Mouse (Mus musculus): ENCODE measurements around the gene Ahsg. TPM values are rescaled to one million over a fixed set of nuclear protein-coding genes. Genes with fewer than 3 reads are reported as not detected.
"Not testable (repeated sequence)": the region's sequence is repeated elsewhere in the genome, so short reads cannot be mapped to it uniquely, and the experiment has no call there.

The Ahsg gene
- polyA plus RNA-seq, 1 experiment from 2014 or later: not detected

- H3K27me3 ChIP-seq (ENCODE audit: control insufficient read depth, insufficient read depth, low read length): no peaks in the 10 kb centered on the region
- no peak overlapping the region for H3K27ac ChIP-seq
- WGBS: 92% methylated on average over 4 of the region's 4 CpGs
- no peak for DNase-seq (ENCODE audit: low spot score)
- no peak overlapping the region for H3K4me3 ChIP-seq (replicated peaks; ENCODE audit: low read length)
- no peaks in the 10 kb centered on the region for H3K36me3 ChIP-seq (replicated peaks; ENCODE audit: control insufficient read depth, insufficient read depth)
- H3K4me2 ChIP-seq (replicated peaks): no peak overlapping the region
- no peak overlapping the region for H3K9ac ChIP-seq
- no peak for ATAC-seq (ENCODE audit: low FRiP score)
- H3K4me1 ChIP-seq (replicated peaks; ENCODE audit: control insufficient read depth, insufficient read depth, low read length): no peaks in the 10 kb centered on the region
- no peaks in the 10 kb centered on the region for H3K9me3 ChIP-seq (ENCODE audit: control insufficient read depth, low read length)
Measured at GRCm38 (mm10) chr16:22922433-22922832, 31.4 kb downstream of the Ahsg start.

GRCm38 (mm10) chr16:22929575-22929974 lies 38.5 kb downstream of the Ahsg start:
- DNase-seq (ENCODE audit: low spot score): peak; percentile 48
- Histone ChIP-seq H3K9ac (no peak overlapping the region), H3K4me1 (replicated peaks; ENCODE audit: control insufficient read depth, insufficient read depth, low read length) (no peaks in the 10 kb centered on the region), H3K4me2 (replicated peaks) (no peak overlapping the region), H3K4me3 (replicated peaks; ENCODE audit: low read length) (no peak overlapping the region), H3K27ac (no peak overlapping the region), H3K27me3 (ENCODE audit: control insufficient read depth, insufficient read depth, low read length) (no peaks in the 10 kb centered on the region), H3K36me3 (replicated peaks; ENCODE audit: control insufficient read depth, insufficient read depth) (no peaks in the 10 kb centered on the region), H3K9me3 (ENCODE audit: control insufficient read depth, low read length) (no peaks in the 10 kb centered on the region)
- 56% methylated on average over 6 of the region's 6 CpGs for WGBS
- peak; percentile 51; the same call in 1 of the 2 replicates for ATAC-seq (ENCODE audit: low FRiP score)

- H3K9me3 ChIP-seq (ENCODE audit: control insufficient read depth, low read length): no peaks in the 10 kb centered on the region
- whole genome bisulfite sequencing: 92% methylated on average over 11 of the region's 11 CpGs
- DNase-seq (ENCODE audit: low spot score) (no peak), ATAC-seq (ENCODE audit: low FRiP score) (no peak)
- no peaks in the 10 kb centered on the region for H3K27me3 ChIP-seq (ENCODE audit: control insufficient read depth, insufficient read depth, low read length)
- H3K27ac ChIP-seq: no peak overlapping the region
- no peak overlapping the region for H3K4me2 ChIP-seq (replicated peaks)
- H3K9ac ChIP-seq: no peak overlapping the region
- H3K4me1 ChIP-seq (replicated peaks; ENCODE audit: control insufficient read depth, insufficient read depth, low read length): no peaks in the 10 kb centered on the region
- H3K36me3 ChIP-seq (replicated peaks; ENCODE audit: control insufficient read depth, insufficient read depth): no peaks in the 10 kb centered on the region
- H3K4me3 ChIP-seq (replicated peaks; ENCODE audit: low read length): no peak overlapping the region
Measured at GRCm38 (mm10) chr16:22931431-22932200, 40.5 kb downstream of the Ahsg start.

GRCm38 (mm10) chr16:22937631-22938030 lies 46.6 kb downstream of the Ahsg start:
- Histone ChIP-seq H3K9me3 (ENCODE audit: control insufficient read depth, low read length) (0 out of 2 replicates have a peak, but pooled peaks cover 5% of the 10 kb centered on the region), H3K27me3 (ENCODE audit: control insufficient read depth, insufficient read depth, low read length) (no peaks in the 10 kb centered on the region), H3K27ac (no peak overlapping the region), H3K4me2 (replicated peaks) (no peak overlapping the region), H3K4me1 (replicated peaks; ENCODE audit: control insufficient read depth, insufficient read depth, low read length) (no peaks in the 10 kb centered on the region), H3K4me3 (replicated peaks; ENCODE audit: low read length) (no peak overlapping the region), H3K36me3 (replicated peaks; ENCODE audit: control insufficient read depth, insufficient read depth) (no peaks in the 10 kb centered on the region), H3K9ac (no peak overlapping the region)
- ATAC-seq (ENCODE audit: low FRiP score): no peak
- no peak for DNase-seq (ENCODE audit: low spot score)
- 93% methylated on average over 12 of the region's 12 CpGs for WGBS

- H3K36me3 ChIP-seq (replicated peaks; ENCODE audit: control insufficient read depth, insufficient read depth): no peaks in the 10 kb centered on the region
- H3K27me3 ChIP-seq (ENCODE audit: control insufficient read depth, insufficient read depth, low read length): no peaks in the 10 kb centered on the region
- ATAC-seq (ENCODE audit: low FRiP score) (no peak), DNase-seq (ENCODE audit: low spot score) (no peak)
- 0 out of 2 replicates have a peak, but pooled peaks cover 5% of the 10 kb centered on the region for H3K9me3 ChIP-seq (ENCODE audit: control insufficient read depth, low read length)
- H3K27ac ChIP-seq: no peak overlapping the region
- no peaks in the 10 kb centered on the region for H3K4me1 ChIP-seq (replicated peaks; ENCODE audit: control insufficient read depth, insufficient read depth, low read length)
- H3K9ac ChIP-seq: no peak overlapping the region
- 94% methylated on average over 2 of the region's 2 CpGs for WGBS
- H3K4me3 ChIP-seq (replicated peaks; ENCODE audit: low read length): no peak overlapping the region
- H3K4me2 ChIP-seq (replicated peaks): no peak overlapping the region
Measured at GRCm38 (mm10) chr16:22938541-22938940, 47.5 kb downstream of the Ahsg start.

- 90% methylated on average over 8 of the region's 8 CpGs for WGBS
- Histone ChIP-seq H3K27me3 (ENCODE audit: control insufficient read depth, insufficient read depth, low read length) (no peaks in the 10 kb centered on the region), H3K27ac (no peak overlapping the region), H3K9me3 (ENCODE audit: control insufficient read depth, low read length) (0 out of 2 replicates have a peak, but pooled peaks cover 5% of the 10 kb centered on the region), H3K9ac (no peak overlapping the region), H3K4me1 (replicated peaks; ENCODE audit: control insufficient read depth, insufficient read depth, low read length) (no peaks in the 10 kb centered on the region), H3K36me3 (replicated peaks; ENCODE audit: control insufficient read depth, insufficient read depth) (no peaks in the 10 kb centered on the region), H3K4me3 (replicated peaks; ENCODE audit: low read length) (no peak overlapping the region), H3K4me2 (replicated peaks) (no peak overlapping the region)
- DNase-seq (ENCODE audit: low spot score) (no peak), ATAC-seq (ENCODE audit: low FRiP score) (no peak)
Measured at GRCm38 (mm10) chr16:22939120-22939695, 48.1 kb downstream of the Ahsg start.

- not testable (repeated sequence) for H3K27ac ChIP-seq; DNase-seq (ENCODE audit: low spot score); H3K36me3 ChIP-seq (replicated peaks; ENCODE audit: control insufficient read depth, insufficient read depth); H3K4me2 ChIP-seq (replicated peaks); H3K4me1 ChIP-seq (replicated peaks; ENCODE audit: control insufficient read depth, insufficient read depth, low read length); H3K4me3 ChIP-seq (replicated peaks; ENCODE audit: low read length); H3K9me3 ChIP-seq (ENCODE audit: control insufficient read depth, low read length); ATAC-seq (ENCODE audit: low FRiP score); H3K27me3 ChIP-seq (ENCODE audit: control insufficient read depth, insufficient read depth, low read length); H3K9ac ChIP-seq
Measured at GRCm38 (mm10) chr16:22941825-22942476, 50.9 kb downstream of the Ahsg start.

- Histone ChIP-seq H3K9me3 (ENCODE audit: control insufficient read depth, low read length) (no peaks in the 10 kb centered on the region), H3K27me3 (ENCODE audit: control insufficient read depth, insufficient read depth, low read length) (no peaks in the 10 kb centered on the region), H3K4me3 (replicated peaks; ENCODE audit: low read length) (no peak overlapping the region), H3K36me3 (replicated peaks; ENCODE audit: control insufficient read depth, insufficient read depth) (no peaks in the 10 kb centered on the region), H3K4me1 (replicated peaks; ENCODE audit: control insufficient read depth, insufficient read depth, low read length) (no peaks in the 10 kb centered on the region), H3K9ac (no peak overlapping the region), H3K27ac (no peak overlapping the region), H3K4me2 (replicated peaks) (no peak overlapping the region)
- 90% methylated on average over 2 of the region's 2 CpGs for WGBS
- no peak for DNase-seq (ENCODE audit: low spot score)
- no peak for ATAC-seq (ENCODE audit: low FRiP score)
Measured at GRCm38 (mm10) chr16:22947371-22947770, 56.3 kb downstream of the Ahsg start.
